Mouse (Mus musculus): ENCODE measurements around the gene Zfp367. TPM values are rescaled to one million over a fixed set of nuclear protein-coding genes. Genes with fewer than 3 reads are reported as not detected.

The Zfp367 gene
- polyA plus RNA-seq, 2 experiments, result 15.2 to 23.5 TPM

DNA sequence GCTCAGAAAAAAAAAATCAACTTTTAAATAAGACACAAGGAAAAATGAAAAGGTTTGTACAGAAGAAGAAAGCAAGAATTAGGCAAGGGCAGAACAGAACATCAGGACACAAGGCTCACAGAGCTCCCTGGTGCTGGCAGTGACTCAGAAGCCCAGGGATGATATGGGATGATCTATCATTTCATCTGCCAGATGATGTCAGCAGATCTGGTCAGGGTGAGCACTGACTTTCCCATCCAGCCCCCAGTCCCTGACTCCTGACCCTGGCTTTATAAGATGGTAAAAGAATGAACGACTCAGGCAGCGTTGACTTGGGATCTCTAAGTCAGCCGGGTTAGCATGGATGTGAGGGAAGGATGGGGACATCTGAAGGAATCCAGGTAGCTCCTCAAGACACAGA lies 69.7 kb downstream of the Zfp367 start:
- WGBS (ENCODE audit: insufficient replicate concordance), result 65% methylated on average over 3 of the region's 3 CpGs
- Histone ChIP-seq H3K9ac (replicated peaks) (no peak overlapping the region), H3K36me3 (replicated peaks; ENCODE audit: control insufficient read depth, insufficient read depth, low read depth) (no peaks in the 10 kb centered on the region), H3K27ac (no peak overlapping the region), H3K4me1 (replicated peaks; ENCODE audit: control insufficient read depth in 2 of 2, insufficient read depth in 2 of 2, low read length in 1 of 2) (no peaks in the 10 kb centered on the region), H3K4me3 (ENCODE audit: insufficient read depth in 1 of 2, low read depth in 2 of 2, low read length in 2 of 2) (no peak overlapping the region), H3K27me3 (ENCODE audit: control insufficient read depth, insufficient read depth, low read length) (no peaks in the 10 kb centered on the region), H3K9me3 (ENCODE audit: control insufficient read depth, low read length) (no peaks in the 10 kb centered on the region), H3K4me2 (ENCODE audit: low read depth) (no peak overlapping the region)
- ATAC-seq (ENCODE audit: insufficient read depth) (no peak), DNase-seq (ENCODE audit: low read depth in 3 of 3, low spot score in 3 of 3) (no peak)
- no peak for TF ChIP-seq EP300 (IDR thresholded peaks at IDR 0.05; ENCODE audit: low read depth)
- no peak for TF ChIP-seq CTCF (IDR thresholded peaks at IDR 0.05; ENCODE audit: low read depth)

Other genes with a start within 250 kb of the Zfp367 start
- gene Hsd17b3, start 64.0 kb downstream of the Zfp367 start, polyA plus RNA-seq (2012; rRNA removed), result not detected in 2 replicates
- not detected in 2 replicates for gene Hsd17b3, start 64.0 kb downstream of the Zfp367 start, polyA plus RNA-seq (2014; fragmentation: Nextera tagmentation; extraction: Ambion mirVana)
- gene Slc35d2, start 23.8 kb downstream of the Zfp367 start, polyA plus RNA-seq (2012; rRNA removed), result 3.3 and 3.7 TPM in 2 replicates
- gene Slc35d2, start 23.8 kb downstream of the Zfp367 start, polyA plus RNA-seq (2014; fragmentation: Nextera tagmentation; extraction: Ambion mirVana), result 6.7 and 7.2 TPM in 2 replicates
- 6.4 and 10.3 TPM in 2 replicates for gene Habp4, start 8.6 kb upstream of the Zfp367 start, polyA plus RNA-seq (2012; rRNA removed)
- 7.7 and 9.7 TPM in 2 replicates for gene Habp4, start 8.6 kb upstream of the Zfp367 start, polyA plus RNA-seq (2014; fragmentation: Nextera tagmentation; extraction: Ambion mirVana)
- gene Cdc14b, start 122.1 kb upstream of the Zfp367 start, polyA plus RNA-seq (2012; rRNA removed), result 3.4 and 4.1 TPM in 2 replicates
- 5.6 and 8.9 TPM in 2 replicates for gene Cdc14b, start 122.1 kb upstream of the Zfp367 start, polyA plus RNA-seq (2014; fragmentation: Nextera tagmentation; extraction: Ambion mirVana)
- gene Aaed1, start 159.5 kb upstream of the Zfp367 start, polyA plus RNA-seq (2012; rRNA removed), result 4.3 and 7.0 TPM in 2 replicates
- 14.9 and 15.0 TPM in 2 replicates for gene Aaed1, start 159.5 kb upstream of the Zfp367 start, polyA plus RNA-seq (2014; fragmentation: Nextera tagmentation; extraction: Ambion mirVana)
- 62.5 and 82.2 TPM in 2 replicates for gene Ctsl, start 217.7 kb upstream of the Zfp367 start, polyA plus RNA-seq (2012; rRNA removed)
- 135 and 161 TPM in 2 replicates for gene Ctsl, start 217.7 kb upstream of the Zfp367 start, polyA plus RNA-seq (2014; fragmentation: Nextera tagmentation; extraction: Ambion mirVana)

All from liver, embryonic 14.5 days (tissue).